Mouse (Mus musculus): ENCODE results near the gene Fam104a.

The Fam104a gene

GRCm38 (mm10) chr11:113630642-113631041 is 53.3 kb downstream of the Fam104a start:
- DNase-seq: no peak

- DNase-seq: peak in 1 of 2 experiments; percentile 41
These were observed 56.2 kb downstream of the Fam104a start for GRCm38 (mm10) chr11:113627785-113628184.

DNA sequence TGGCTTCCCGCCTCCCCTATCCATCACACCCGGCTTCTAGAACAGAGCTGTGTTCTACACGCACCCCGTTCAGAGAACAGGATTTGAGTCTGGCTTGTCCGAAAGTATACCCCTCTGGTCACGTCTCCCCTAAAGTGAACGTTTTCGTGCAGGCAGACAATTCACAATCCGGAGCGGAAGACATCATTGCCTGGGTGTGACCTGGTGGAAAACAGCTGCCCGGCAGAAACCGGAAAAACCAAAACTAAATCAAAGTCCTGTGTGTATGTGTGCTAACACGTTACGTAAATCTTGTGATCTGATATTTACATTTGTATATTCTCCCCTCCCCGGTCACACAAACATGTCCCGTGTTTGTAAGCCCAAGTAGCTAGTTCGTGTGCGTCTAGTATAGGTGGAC is 58.5 kb downstream of the Fam104a start:
- no peak for DNase-seq

- no peak for DNase-seq
These were observed 61.9 kb downstream of the Fam104a start for GRCm38 (mm10) chr11:113622028-113622427.

GRCm38 (mm10) chr11:113621001-113621400 is 63.0 kb downstream of the Fam104a start:
- no peak for DNase-seq

DNA sequence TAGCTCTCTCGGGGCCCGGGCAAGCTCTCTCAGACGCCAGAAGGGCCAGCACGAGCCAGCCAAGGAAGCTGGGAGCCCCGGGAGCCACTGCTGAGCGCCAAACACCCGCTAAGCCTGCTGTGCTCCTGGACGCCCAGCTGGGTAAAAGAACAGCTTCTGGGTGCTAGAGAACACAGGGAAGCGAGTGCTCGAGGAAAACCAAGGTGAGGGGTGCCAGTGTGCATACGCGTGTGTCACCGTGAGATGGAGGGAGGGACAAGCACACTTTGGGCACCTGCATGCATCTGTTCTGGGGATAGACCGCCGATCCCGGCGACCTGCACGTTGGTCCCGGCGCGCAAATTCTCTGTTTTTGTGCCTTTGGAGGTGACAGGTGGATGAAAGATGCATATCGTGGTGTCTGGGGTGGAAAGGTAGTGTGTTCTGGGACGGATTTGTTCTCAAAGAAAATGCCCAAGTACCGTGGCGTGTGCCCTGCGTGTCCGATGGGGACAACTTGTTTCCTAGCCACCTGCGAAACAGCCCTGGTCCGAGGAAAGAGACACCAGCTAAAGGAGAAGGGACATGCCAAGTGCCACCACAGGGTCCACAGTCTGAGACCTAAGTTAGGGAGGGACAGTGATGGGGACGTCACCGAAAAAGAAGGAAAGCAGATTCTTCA is 64.4 kb downstream of the Fam104a start:
- DNase-seq: no peak

GRCm38 (mm10) chr11:113618672-113619419 is 65.1 kb downstream of the Fam104a start, which contains the start of gene Sstr2:
Sstr2 (plus strand) TSS chr11:113619342.
- peak; percentile 88 to 92 for DNase-seq

DNA sequence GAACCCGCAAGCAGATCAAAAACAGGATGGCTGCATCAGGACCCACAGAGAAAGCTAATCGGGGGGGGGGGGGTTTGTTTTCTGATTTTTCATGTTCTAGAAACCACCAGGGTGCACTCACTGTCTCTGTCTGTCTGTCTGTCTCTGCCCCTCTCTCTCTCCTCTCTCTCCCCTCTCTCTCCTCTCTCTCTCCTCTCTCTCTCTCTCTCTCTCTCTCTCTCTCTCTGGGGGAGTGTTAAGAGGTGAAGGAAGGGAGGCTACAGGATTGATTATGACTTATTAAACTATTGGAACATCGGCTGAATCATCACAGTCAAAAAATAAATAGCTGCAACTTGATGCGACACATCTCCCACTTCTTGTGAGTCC is 65.7 kb downstream of the Fam104a start:
- DNase-seq: no peak

- peak; percentile 87 for DNase-seq
These were observed 66.6 kb downstream of the Fam104a start for GRCm38 (mm10) chr11:113617132-113617911.

DNA sequence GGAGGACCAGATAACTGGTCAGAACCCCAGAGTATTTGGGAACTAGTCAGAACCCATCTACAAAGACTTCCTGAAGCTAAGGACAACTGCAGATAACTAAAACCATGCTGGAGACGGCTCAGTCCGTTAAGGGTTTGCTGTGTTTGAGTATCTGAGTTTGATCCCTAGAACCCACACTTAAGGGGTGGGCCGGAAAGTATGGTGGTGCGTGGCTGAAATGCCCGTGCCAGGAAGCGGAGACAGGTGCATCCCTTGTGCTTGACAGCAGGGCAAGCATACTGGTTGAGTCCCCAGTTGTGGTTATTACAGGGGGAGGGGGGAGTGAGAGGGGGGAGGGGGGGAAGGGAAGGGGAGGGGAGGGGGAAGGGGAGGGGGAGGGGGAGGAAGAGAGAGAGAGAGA is 69.5 kb downstream of the Fam104a start:
- DNase-seq: no peak

DNA sequence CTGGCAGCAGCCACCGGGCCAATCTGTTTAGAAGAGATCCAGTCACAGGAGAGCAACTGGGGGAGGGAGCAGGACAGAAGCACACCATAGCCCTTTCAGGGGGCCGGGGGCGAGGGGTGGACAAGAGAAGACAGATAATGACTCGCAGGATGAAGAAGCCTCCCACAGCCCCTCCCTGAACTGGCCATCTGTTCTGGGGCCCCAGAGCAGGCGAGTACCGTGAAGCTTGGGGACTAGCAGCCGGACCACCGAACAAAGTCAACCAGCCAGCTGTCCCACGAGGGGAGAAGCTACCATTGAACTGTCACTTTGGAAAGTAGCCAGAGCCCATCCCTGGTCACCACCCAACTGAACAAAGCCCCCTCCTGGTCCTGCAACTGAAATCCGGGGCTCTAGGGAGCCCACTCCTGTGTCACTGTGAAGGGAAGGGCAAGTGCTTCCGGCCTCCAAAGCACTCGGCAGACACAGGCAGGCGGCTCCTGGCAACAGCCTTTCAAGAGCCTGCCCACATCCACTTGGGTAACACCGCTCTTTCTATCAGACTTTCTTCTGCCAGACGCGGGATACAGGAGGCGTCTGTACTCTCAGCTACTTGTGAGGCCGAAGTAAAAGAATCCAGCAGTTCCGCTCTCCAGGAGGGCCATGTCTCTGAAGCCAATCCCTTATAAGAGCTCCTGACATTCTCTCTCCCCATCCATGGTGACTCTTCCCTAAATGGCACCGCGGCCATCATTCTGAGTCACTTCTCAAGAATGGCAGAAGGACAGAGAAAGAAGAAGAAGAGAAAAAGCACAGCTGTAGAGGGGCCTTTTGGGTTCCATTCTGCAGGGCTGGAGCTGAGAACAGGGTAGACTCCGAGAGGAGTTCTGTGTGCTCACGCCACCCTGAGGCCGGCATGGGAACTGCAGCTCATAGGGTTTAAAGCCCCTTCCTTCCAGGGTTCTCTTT is 72.0 kb downstream of the Fam104a start:
- DNase-seq: peak; percentile 71 to 76

Measured in kidney, postnatal 4 days (tissue).